Mouse (Mus musculus) brain, adult 2 months (tissue): ENCODE data around the gene Tmem255b.

Experiments used
- DNase-seq: peaks from one replicate; pipeline ENCODE4 v3.0.0; 2011; ENCODE audit warnings: low read depth, low spot score

Gene Tmem255b

DNA sequence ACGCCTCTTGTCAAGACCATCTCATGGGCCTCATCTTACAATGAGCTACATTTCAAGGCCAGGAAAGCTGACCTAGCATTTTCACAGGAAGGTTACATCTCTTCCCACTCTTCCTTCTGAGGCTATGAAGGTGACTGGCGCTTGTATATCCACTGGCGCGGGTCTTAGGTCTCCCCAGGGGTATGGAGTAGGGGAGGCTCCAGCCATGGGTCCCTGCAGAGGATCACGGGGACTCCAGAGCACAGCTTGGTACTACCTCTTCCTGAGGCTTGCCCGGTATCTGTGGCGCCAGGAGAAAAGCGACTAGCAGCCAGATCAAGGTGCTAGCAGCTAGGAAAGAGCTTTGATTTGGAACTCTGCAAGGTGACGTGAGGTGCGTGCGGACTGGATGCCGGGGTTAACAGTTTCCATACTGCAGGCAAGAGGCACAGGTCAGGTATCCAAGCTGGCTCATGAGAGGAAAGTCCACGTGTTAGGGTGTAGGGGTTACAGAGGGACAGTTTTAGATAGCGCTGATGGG is 56.6 kb downstream of the Tmem255b start:
- DNase-seq, result no peak

DNA sequence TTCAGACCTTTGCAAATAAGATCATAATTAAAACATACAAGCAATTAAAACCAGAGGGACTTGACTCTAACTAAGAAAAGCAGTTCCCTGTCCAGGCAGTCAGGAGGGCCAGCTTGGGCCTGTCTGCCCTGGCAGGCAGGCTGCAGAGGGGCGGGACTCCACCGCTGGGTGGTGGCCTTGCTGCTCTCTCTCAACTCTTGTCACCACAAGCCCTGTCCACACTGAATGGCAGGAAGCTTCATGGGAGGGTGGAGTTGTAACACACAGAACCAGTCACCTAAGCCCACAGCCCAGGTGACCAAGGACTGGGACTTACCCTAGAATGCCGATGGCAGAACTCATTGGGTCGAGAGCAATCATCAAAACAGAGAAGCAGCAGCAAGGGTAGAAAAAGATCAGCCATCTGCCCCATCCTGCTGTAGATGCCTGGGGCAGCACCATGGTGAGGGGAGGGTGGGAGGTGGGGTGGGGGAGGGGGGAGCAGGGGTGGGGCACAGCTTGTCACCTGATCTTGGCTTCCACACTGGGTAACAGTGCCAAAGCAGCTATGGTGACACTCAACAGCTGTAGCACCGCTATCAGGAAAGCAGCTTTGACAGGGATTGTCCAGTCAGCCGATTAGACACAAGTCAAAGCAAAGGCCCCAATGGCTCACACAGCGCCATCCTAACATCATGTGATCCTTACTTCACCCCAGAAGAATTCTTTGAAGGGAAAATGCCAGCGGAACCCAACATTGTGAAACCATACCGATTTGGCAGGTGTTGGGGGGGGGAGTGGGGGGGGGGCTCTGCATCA is 57.4 kb downstream of the Tmem255b start:
- no peak for DNase-seq

DNA sequence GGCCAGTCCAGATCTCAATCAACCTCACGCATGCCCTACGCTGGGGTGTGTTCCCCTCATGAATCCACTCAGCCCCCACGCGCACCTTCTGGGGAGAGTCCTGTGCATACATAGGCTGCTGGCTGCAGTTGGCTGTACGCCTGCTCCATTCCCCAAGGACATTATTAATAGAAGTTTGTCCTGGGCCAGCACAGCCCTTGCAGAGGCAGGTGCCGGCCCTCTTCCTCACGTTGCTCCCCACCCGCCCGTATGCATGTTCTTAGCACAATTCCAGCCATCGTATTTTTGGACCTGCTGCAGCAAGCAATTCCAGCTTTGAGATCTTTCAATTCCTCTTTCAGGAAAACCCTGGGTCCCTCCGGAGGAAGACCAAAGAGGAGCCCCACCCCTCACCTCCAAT is 58.0 kb downstream of the Tmem255b start:
- peak; percentile 42 for DNase-seq

DNA sequence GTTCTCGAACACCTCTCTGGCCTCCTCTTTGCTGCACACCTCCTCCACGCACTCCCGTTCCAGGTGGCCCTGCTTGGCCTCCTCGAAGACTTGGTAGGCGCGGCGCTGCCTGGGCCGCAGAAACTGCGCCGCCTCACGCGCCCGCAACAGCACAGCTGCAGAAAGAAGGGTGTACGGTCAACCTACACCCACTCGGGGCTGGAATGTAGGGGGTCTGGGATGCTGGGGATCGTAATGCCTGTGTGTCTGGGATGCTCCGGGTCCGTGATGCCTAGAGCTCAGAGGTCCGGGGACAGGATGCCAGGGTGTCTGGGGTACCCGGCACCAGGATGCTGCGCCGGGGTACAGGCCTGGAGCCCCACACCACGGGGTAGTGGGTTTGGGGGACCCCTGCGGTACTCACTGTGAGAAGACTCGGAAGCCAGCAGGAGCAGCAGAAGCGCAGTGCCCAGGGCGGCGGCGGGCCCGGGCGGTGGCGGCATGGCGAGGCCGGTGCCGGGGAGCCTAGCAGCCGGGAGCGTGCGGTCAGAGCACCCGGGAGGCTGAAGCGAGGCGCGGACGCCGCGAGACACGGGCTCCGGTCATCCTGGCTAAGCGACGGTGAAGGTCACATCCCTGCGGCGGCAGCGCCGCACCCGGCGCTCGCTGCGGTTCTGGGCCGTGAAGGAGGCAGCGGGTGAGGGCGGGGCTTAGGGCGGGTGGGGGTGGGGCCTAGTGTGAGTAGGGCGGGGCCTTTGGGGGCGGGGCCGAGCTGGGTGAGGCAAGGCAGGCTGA is 59.1 kb downstream of the Tmem255b start, which contains the start of gene Gas6:
Gene Gas6 (minus strand): TSS at position 633 of the 774 bp plus-strand sequence.
- DNase-seq, result peak; percentile 88

DNA sequence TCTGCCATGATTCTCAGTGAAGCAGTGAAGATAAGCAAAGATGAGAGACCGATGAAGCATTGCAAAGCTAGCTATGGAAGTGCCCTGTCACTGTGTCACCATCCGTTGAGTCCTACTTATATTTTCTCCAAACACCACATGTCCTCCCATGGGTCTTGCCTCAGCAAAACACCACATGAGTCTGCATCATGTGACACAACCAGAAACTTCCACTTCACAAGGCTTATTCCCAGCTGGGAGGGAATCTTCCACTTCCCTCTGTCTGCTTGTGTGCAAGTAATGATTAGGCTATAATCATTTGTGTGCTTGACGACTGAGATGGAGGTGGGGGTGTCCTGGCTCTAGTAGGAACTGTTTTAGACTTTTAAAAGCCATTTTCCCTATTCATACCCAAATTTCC is 66.2 kb downstream of the Tmem255b start:
- DNase-seq, result no peak

DNA sequence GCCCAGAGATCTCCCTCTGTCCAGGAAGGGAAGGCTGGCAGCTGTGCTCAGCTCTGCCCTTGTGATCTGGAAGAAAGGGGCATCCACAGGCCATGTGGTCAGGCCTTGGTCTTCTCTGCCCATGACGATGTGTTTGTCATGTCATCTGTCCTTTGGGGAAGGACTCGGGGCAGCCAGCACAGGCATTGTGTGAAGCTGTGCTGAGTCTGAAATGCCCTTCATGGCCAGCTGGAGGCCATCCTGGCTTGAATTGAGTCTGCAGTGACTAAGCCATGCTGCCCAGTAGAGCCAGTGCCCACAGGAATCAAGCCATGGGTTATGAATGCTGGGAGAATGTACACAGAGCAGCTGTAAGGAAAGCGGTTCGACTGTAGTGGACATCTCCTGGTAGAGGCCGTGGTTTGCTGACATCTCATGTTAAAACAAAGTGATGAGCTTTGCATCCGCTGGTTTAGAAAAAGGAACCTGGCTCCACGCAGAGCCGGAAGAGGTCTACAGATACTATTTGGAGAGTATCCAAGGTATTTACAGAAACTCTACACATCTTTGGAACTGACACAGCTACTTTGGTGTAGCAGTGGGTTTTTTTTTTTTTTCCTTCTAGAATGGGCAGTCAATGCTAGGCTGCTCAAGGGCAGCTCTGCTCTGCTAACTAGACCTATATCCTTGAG is 69.1 kb downstream of the Tmem255b start:
- DNase-seq, result peak; percentile 36

DNA sequence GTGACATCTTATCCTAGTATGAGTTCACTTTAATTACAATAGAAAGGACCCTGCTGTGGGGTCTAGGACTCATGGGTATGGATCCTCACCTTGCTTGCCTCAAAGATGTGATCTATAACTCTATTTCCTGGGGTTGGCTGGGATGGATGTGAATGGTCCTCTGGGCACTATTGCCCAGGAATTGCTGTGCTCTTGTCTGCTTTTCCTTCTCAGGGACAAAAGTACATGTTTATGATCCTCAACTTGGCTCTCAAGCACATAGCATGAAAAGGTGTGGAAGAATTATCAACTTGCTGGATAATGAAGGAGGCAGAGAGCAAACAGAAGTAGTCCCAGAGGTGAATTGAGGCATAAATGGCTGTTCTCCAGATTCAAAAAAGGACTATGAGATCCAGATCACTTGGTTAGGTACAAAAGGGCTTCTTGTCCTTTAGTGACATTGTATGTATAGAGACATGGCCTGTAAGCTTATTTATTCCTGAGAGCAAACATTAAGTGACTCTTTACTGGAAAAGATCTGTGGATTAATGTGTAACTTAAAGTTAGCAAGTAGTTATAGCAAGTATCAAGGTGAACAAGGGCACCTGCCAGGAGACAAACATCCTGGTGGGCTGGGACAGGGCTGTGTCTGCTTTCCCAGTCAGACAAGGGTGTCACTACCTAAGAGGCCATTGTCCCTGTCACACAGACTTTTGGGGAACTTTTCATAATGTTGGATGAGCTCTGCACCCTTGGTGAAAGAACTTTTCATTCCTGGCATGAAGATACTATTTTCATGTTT is 70.1 kb downstream of the Tmem255b start:
- DNase-seq, result no peak

DNA sequence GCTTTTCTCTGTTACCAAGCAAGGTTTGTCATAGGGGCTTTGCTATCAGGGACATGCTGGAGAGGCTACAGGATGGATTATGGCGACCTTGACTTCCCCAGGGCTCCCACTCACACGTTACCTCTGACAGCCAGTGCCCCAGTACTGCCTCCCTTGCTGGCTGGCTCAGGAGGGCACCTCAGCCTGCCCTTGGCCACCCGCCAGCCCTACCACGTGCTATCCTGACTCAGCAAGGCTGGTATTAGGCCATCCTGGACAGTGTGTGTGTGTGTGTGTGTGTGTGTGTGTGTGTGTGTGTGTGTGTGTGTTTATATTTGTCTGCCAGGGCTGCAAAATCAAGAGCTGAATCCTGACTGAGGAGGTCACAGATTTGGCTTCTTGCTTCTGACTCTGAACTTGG is 71.9 kb downstream of the Tmem255b start:
- DNase-seq, result no peak

DNA sequence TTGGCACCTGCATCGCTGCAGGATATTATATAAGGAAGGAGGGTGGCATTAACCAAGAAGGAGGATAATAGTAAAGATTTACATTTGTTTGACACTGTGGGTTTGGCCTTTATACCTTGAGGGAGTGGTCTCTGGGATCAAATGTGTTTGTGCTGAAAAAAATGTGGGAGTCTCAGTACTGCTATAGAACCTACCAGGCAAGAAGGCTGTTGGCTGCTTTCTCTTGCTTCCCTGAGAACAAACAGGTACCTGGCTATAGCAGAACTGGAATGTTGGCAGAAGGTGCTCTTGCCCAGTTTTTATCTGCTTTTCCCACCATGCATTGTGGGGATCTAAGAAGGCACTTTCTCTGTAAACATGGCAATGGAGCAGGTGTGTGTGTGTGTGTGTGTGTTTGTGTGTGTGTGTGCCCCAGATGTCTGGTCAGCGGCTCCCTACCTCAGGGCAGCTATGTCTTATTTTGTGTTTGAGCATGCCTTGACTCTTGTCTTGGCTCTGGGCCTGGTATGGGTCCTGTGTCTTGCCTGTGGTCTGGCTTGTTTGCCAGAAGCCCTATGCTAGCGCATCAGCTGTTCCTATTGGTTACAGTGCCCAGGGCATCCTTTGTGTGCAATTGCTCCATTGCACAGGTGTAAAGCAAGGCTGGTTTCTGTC is 72.4 kb downstream of the Tmem255b start:
- DNase-seq, result no peak

DNA sequence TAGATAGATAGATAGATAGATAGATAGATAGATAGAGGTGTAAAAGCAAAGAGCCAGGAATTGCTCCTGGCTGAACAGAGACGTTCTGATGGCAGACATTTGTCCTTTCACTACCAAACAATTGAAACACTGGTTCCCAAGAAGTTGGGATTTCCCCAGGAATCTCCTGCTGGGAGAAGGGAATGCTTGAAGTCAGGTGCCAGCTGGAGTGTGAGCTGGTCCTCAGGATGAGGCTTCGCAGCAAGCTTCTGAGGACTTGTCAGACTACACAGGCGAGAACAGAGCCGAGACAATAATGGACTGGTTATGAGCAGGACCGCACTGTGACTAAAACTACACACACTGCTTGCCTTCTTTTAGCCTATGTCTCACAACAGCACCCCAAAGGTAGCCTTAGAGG is 77.0 kb downstream of the Tmem255b start:
- peak; percentile 87 for DNase-seq

DNA sequence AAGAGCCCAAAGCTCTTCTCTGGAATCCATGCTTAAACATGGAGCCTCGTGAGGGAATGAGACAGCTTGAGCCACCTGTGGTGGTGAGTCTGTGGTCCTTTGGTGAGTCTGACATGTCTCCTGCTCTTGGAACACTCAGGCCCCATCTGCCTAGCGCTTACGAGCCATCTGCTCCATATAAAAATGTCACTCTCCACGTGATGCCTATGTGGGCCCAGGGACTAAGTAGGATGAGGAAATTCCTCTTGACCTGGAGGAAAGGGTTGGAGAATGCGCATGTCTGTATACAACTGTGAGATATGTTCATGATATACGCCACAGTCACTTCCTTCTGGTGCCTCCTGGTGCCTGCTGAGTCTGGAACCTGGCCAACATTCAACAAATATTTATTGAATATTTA is 77.7 kb downstream of the Tmem255b start:
- peak; percentile 96 for DNase-seq

DNA sequence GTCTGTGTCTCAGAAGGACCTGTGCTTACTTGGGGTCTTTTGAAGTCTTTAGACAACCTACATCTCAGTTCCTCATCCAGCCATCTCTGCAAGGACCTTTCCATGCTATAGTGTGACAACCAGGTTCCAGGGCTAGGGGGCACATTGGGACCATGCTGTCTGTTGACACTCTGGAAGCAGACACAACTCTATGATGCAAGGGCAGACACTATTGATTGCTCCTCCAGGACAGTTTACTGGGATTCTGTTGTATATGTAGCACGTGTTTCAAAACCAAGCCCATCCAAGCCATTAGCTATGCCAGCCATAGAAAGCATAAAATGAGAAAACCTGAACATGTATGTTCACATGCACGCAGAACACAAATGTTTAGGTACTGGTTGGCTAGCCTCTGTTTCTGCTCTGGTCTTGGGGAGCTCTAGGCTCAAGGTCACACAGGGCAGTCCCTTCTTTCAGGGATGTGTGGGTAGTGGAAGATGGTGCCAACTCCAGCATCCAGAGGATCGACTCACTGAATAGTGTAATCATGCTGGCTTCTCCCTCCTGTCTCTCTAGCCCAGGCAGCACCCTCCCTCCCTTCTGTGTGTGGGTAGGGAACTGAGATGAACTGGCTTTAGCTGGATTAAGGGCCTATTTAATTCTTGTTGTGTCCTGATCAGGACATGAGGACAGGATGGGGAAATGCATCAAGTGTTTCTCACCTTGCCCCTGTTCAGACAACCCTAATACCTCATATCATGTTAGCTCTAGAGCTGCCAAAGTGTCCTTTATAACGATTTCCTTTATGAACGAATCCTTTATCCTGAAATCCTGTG is 78.8 kb downstream of the Tmem255b start:
- no peak for DNase-seq

DNA sequence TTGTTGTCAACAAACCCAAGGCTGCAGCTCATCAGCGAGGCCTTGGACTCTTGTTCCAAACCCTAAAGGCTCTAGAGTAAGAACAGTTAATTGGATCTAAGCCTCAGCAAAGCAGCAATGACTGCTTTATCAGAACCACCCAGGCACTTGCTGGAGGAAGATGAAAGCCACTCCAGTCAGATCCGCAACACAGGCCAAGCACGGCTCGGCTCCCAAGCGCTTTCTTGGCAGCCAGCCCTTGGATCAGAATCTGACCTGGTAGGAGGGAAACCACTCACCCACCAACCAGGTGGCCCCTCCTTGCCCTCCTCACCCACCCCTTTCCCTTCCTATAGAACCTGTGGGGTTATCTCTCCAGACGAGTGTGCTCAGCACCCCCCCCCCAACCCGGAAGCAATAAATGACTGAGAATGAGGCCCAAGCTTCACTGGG is 81.0 kb downstream of the Tmem255b start:
- peak; percentile 64 for DNase-seq

DNA sequence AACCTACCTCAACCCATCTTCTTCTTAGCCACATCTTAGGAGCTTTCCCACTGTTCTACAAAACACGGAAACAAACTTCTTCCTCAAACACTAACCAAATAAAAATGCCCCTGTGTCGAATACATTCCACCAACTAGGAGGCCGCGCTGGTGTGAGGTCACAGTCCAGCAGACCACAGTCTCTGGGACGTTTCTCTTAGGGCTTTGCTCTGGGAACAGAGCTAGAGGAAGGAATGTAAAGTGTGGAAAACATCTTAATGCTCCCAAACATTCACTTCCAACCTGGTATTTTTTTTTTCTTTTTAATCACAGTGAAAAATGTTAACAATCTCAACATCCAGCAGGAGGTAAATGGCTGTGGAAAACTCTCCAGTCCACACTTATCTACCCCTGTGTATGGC is 81.7 kb downstream of the Tmem255b start:
- no peak for DNase-seq

DNA sequence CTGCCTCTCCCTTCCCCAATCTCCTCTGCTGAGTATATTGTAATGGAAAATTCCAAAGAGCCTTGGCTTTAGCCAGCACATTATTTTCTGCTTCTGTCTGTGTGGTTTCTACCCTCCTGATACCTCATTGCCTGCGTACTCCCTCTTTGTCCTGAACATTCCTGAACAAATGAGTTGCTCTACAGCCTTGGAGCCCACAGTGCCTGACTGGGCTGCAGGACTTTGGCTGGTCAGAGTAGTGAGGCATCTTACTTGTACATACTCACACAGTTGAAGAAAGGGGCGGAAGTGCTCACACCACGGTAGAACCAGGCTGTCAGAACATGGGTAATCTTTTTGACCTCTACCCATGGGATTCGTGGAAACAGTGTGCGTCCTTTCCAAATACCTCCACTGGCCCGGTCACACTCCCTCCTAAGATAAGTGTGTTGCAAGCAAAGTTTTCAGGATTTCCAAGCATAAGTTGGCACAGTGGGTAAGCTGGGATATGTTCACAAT is 82.3 kb downstream of the Tmem255b start:
- no peak for DNase-seq
